Mouse (Mus musculus): ENCODE data around the gene Rbfox3.

GRCm38 (mm10) chr11:118724423-118724822 lies 187.0 kb downstream of the Rbfox3 start:
- no peak for TF ChIP-seq CTCF (IDR thresholded peaks at IDR 0.05)
- TF ChIP-seq EP300 (IDR thresholded peaks at IDR 0.05), result no peak

Data from lung, postnatal 0 days (tissue).